Mouse (Mus musculus): ENCODE data around the gene Gnptg.
"Not testable (repeated sequence)": the region's sequence is repeated elsewhere in the genome, so short reads cannot be mapped to it uniquely, and the experiment has no call there.

Gnptg gene

GRCm38 (mm10) chr17:25243131-25243780 lies 3.3 kb upstream of the Gnptg start:
- no peak for DNase-seq

GRCm38 (mm10) chr17:25235635-25236034 lies 4.3 kb downstream of the Gnptg start:
- DNase-seq = no peak

- not testable (repeated sequence) for DNase-seq
Measured at GRCm38 (mm10) chr17:25231621-25232020, 8.3 kb downstream of the Gnptg start.

- no peak for DNase-seq
Measured at GRCm38 (mm10) chr17:25230700-25231099, 9.2 kb downstream of the Gnptg start.

GRCm38 (mm10) chr17:25230014-25230655 lies 9.8 kb downstream of the Gnptg start:
- not testable (repeated sequence) for DNase-seq

GRCm38 (mm10) chr17:25227991-25228390 lies 11.9 kb downstream of the Gnptg start:
- no peak for DNase-seq

GRCm38 (mm10) chr17:25225659-25226058 lies 14.3 kb downstream of the Gnptg start:
- no peak for DNase-seq

GRCm38 (mm10) chr17:25224586-25225222 lies 15.2 kb downstream of the Gnptg start:
- no peak for DNase-seq

- no peak for DNase-seq
Measured at GRCm38 (mm10) chr17:25222951-25223601, 16.8 kb downstream of the Gnptg start.

GRCm38 (mm10) chr17:25222504-25222940 lies 17.4 kb downstream of the Gnptg start:
- not testable (repeated sequence) for DNase-seq

- DNase-seq = peak; percentile 65
Measured at GRCm38 (mm10) chr17:25221821-25222503, 18.0 kb downstream of the Gnptg start.

- no peak for DNase-seq
Measured at GRCm38 (mm10) chr17:25220746-25221145, 19.2 kb downstream of the Gnptg start.

GRCm38 (mm10) chr17:25219492-25220295 lies 20.2 kb downstream of the Gnptg start:
- DNase-seq = no peak

- DNase-seq = no peak
Measured at GRCm38 (mm10) chr17:25218967-25219366, 21.0 kb downstream of the Gnptg start.

GRCm38 (mm10) chr17:25215431-25215830 lies 24.5 kb downstream of the Gnptg start:
- no peak for DNase-seq

- DNase-seq = no peak
Measured at GRCm38 (mm10) chr17:25211705-25212104, 28.2 kb downstream of the Gnptg start.

GRCm38 (mm10) chr17:25210680-25211466 lies 29.1 kb downstream of the Gnptg start:
- DNase-seq = no peak

GRCm38 (mm10) chr17:25210006-25210405 lies 29.9 kb downstream of the Gnptg start:
- DNase-seq = no peak

GRCm38 (mm10) chr17:25202401-25202800 lies 37.5 kb downstream of the Gnptg start:
- no peak for DNase-seq

- no peak for DNase-seq
Measured at GRCm38 (mm10) chr17:25189091-25189490, 50.8 kb downstream of the Gnptg start.
